Mouse (Mus musculus) heart, embryonic 10.5 days (tissue): Measurements from ENCODE around the gene Fam184b. TPM values are rescaled to one million over a fixed set of nuclear protein-coding genes. Genes with fewer than 3 reads are reported as not detected.

Experiments used
- DNase-seq: peaks from one replicate; pipeline ENCODE4 v3.0.0-alpha.2; 2017; ENCODE audit warnings: low spot score
- H3K27ac ChIP-seq: fragments of 300-500 bp; sonication (generic); 2 replicates; pipeline ENCODE4 v1.5.1; 2016; ENCODE audit warnings: mild to moderate bottlenecking
- H3K27me3 ChIP-seq: fragments of 300-500 bp; sonication (generic); 2 replicates; pipeline ENCODE4 v1.6.1; 2016; ENCODE audit warnings: mild to moderate bottlenecking; ENCODE audit not compliant: poor library complexity, insufficient read depth, severe bottlenecking
- H3K36me3 ChIP-seq: fragments of 300-500 bp; sonication (generic); 2 replicates; pipeline ENCODE4 v1.6.1; 2016; ENCODE audit warnings: mild to moderate bottlenecking, moderate library complexity
- H3K4me1 ChIP-seq: fragments of 300-500 bp; sonication (generic); 2 replicates; pipeline ENCODE4 v1.6.1; 2016; ENCODE audit warnings: mild to moderate bottlenecking
- H3K4me3 ChIP-seq: fragments of 300-500 bp; sonication (generic); 2 replicates; pipeline ENCODE4 v1.5.1; 2016; ENCODE audit warnings: mild to moderate bottlenecking, moderate library complexity
- H3K9me3 ChIP-seq: fragments of 300-500 bp; sonication (generic); 2 replicates; pipeline ENCODE4 v1.6.1; 2016; ENCODE audit warnings: mild to moderate bottlenecking, moderate library complexity
- WGBS: fragments of 180-500 bp; shearing (Covaris S2); methylation state at CpG from one replicate; pipeline ENCODE4 v1.1.7; 2016; 5-methylcytosine and 5-hydroxymethylcytosine counted together
- polyA plus RNA-seq: library from polyadenylated mRNA; unstranded; fragments of >200 nt; fragmentation: Nextera tagmentation; extraction: Ambion mirVana; gene quantifications from 2 replicates; pipeline ENCODE4 v1.2.1, GENCODE M21; 2016

The Fam184b gene
- polyA plus RNA-seq, 1 experiment from 2014 or later = 0.39 TPM

GRCm38 (mm10) chr5:45584601-45585000, 54.8 kb downstream of the Fam184b start:
- no peak for DNase-seq
- 72% methylated on average over 8 of the region's 8 CpGs for WGBS
- Histone ChIP-seq H3K9me3 (no peaks in the 10 kb centered on the region), H3K4me1 (no peaks in the 10 kb centered on the region), H3K27me3 (no peaks in the 10 kb centered on the region), H3K27ac (no peak overlapping the region), H3K36me3 (no peaks in the 10 kb centered on the region), H3K4me3 (no peak overlapping the region)

- H3K27ac ChIP-seq = no peak overlapping the region
- no peak for DNase-seq
- no peak overlapping the region for H3K4me3 ChIP-seq
- H3K9me3 ChIP-seq = no peaks in the 10 kb centered on the region
- H3K4me1 ChIP-seq = no peaks in the 10 kb centered on the region
- no peaks in the 10 kb centered on the region for H3K36me3 ChIP-seq
- H3K27me3 ChIP-seq = no peaks in the 10 kb centered on the region
- WGBS = 81% methylated on average over 10 of the region's 10 CpGs
Observed at GRCm38 (mm10) chr5:45580279-45580678, 59.1 kb downstream of the Fam184b start.

DNA sequence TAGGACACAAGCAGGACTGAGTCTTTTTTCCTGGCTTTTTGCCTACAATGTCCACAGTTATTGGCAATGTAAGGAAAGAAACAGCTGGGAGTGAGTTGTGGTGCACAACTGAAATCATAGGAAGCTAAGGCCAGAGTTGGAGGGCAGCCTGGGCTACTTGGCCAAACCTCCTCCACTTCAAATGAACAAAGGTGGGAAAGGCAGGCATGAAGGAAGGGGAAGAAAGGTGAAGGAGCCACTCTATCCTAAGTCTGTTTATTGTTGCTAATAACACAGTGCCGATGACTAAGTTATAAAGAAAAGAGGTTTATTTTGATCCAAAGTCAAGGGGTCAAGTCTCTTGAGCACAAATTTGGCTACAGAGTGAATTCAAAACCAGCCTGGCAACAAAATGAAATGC, 62.0 kb downstream of the Fam184b start:
- no peak for DNase-seq
- H3K4me1 ChIP-seq = no peaks in the 10 kb centered on the region
- H3K27ac ChIP-seq = no peak overlapping the region
- no peaks in the 10 kb centered on the region for H3K9me3 ChIP-seq
- no peaks in the 10 kb centered on the region for H3K27me3 ChIP-seq
- WGBS = 90% methylated on average over 1 of the region's 1 CpGs
- H3K36me3 ChIP-seq = no peaks in the 10 kb centered on the region
- H3K4me3 ChIP-seq = no peak overlapping the region

DNA sequence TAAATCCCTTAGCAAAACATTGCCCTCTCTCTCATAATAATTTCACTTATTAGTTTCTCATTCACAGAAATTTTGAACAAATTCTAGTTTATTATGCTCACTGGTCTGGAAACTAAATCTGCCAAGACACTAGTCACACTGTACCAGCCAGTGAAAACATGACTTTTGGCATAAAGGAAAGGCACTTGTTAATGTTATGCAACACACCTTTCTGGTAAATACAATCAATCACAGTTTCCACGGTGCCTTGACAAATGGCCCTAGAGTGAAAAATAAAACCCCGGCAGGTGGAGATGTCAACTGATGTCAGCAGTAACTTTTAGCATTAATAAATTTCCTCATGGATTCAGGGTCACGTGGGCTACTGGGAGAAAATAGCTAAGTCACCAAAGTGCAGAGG, 62.7 kb downstream of the Fam184b start:
- DNase-seq = no peak
- no peaks in the 10 kb centered on the region for H3K4me1 ChIP-seq
- no peaks in the 10 kb centered on the region for H3K36me3 ChIP-seq
- H3K27ac ChIP-seq = no peak overlapping the region
- H3K27me3 ChIP-seq = no peaks in the 10 kb centered on the region
- 75% methylated on average over 3 of the region's 3 CpGs for whole genome bisulfite sequencing
- no peaks in the 10 kb centered on the region for H3K9me3 ChIP-seq
- H3K4me3 ChIP-seq = no peak overlapping the region

DNA sequence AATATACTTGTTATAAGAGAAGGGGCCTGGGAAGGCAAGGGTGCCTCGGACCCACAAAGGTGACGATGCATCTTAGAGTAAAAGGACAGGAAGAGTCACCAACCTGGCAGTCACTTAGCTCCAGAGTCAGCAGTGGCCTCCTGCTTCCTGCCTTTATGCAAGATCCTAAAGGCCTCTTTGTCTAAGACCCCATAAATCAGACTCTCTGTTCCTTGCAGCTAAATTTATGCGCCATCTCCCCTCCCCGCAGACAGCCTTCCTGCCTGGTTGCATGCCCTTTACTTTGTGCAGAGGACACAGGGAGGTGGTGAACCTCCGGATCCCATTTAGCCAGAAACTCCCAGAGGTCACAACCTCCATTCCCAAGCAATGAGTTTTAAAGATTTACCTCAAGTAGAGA, 66.6 kb downstream of the Fam184b start:
- no peak for DNase-seq
- WGBS = 64% methylated on average over 5 of the region's 5 CpGs
- no peaks in the 10 kb centered on the region for H3K9me3 ChIP-seq
- H3K27me3 ChIP-seq = no peaks in the 10 kb centered on the region
- H3K4me1 ChIP-seq = no peaks in the 10 kb centered on the region
- no peak overlapping the region for H3K27ac ChIP-seq
- no peaks in the 10 kb centered on the region for H3K36me3 ChIP-seq
- no peak overlapping the region for H3K4me3 ChIP-seq

DNA sequence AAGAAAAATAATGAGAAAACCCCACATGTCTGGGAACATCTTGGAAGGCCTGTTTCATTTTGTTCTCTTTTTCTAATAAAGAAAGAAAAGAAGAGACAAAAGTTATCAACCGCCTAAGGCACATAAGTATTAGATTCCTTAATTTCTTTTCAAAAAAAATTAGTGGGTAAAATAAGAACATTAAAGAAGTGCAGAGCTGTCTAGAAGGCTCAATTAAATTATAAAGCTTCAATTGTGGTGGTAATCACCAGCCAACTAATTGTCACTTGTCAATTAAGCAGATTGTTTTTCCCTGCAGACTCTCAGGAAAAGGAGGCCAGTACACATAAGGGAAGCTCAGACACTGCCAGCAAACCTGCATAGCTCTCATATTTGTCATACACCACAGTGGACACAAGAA, 73.6 kb downstream of the Fam184b start:
- Histone ChIP-seq H3K9me3 (no peaks in the 10 kb centered on the region), H3K27me3 (no peaks in the 10 kb centered on the region), H3K36me3 (no peaks in the 10 kb centered on the region), H3K4me1 (no peaks in the 10 kb centered on the region), H3K4me3 (no peak overlapping the region), H3K27ac (no peak overlapping the region)
- DNase-seq = no peak
- WGBS = 92% methylated on average over 1 of the region's 1 CpGs

DNA sequence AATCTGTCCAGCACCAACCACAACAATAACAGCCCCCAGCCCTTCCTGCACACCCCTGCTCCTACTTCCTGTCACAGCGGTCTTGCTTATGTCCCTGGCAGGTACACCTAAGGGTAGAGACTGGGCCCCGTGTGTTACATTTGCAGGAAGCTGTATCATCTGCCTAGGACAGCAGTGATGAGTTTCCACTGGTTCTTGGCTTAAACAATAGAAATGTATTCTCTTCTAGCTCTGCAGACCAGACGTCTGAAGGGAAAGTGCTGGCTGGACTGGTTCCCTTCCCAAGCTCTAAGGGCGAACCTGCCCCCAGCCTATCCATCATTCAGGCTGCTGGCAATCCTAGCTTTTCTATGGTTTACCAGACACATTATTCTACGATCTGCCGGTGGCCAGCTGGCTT, 75.4 kb downstream of the Fam184b start:
- Histone ChIP-seq H3K36me3 (no peaks in the 10 kb centered on the region), H3K4me1 (no peaks in the 10 kb centered on the region), H3K4me3 (no peak overlapping the region), H3K9me3 (no peaks in the 10 kb centered on the region), H3K27ac (no peak overlapping the region), H3K27me3 (no peaks in the 10 kb centered on the region)
- 56% methylated on average over 6 of the region's 6 CpGs for WGBS
- DNase-seq = no peak

DNA sequence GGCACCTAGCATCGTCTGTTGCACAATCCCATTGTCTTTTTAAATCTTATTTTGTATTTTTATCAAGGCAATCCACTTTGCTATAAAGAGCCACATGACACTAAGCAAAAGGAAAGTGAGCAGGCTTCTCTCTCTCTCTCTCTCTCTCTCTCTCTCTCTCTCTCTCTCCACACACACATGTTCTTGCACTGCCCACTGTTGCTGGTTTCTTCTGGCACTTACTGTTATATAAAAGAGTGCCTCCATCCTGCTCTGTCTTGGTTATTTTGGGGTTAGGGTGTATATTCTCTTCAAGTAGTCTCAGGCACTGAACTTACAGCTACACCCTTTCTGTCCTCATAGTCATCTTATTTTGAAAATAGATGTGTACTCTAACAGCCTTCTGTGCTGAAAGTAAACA, 89.8 kb downstream of the Fam184b start:
- Histone ChIP-seq H3K27me3 (no peaks in the 10 kb centered on the region), H3K4me1 (no peaks in the 10 kb centered on the region), H3K4me3 (no peak overlapping the region), H3K9me3 (no peaks in the 10 kb centered on the region), H3K27ac (no peak overlapping the region), H3K36me3 (no peaks in the 10 kb centered on the region)
- DNase-seq = no peak
- 74% methylated on average over 1 of the region's 1 CpGs for WGBS

DNA sequence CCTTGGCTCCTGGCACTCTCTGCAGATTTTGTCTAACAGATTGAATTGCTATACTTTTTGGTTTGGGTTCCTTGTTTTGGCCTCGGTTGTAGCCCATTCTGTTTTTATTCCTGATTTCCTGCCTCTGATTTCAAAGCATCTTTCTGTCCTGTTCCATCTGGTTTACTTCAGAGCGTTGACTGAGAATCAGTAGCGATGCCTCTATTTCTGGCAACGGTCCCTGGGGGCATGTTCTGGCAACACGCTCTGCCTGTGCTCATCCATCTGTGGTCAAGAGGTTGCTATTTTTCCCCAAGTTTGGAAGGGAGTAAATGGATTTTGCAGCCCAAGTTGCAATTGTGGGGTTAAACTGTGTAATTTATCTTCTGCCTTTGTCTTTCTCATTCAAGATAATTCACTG, 96.0 kb downstream of the Fam184b start:
- no peak overlapping the region for H3K27ac ChIP-seq
- no peak for DNase-seq
- no peaks in the 10 kb centered on the region for H3K36me3 ChIP-seq
- H3K27me3 ChIP-seq = no peaks in the 10 kb centered on the region
- H3K4me1 ChIP-seq = no peaks in the 10 kb centered on the region
- no peaks in the 10 kb centered on the region for H3K9me3 ChIP-seq
- 63% methylated on average over 5 of the region's 5 CpGs for WGBS
- no peak overlapping the region for H3K4me3 ChIP-seq

DNA sequence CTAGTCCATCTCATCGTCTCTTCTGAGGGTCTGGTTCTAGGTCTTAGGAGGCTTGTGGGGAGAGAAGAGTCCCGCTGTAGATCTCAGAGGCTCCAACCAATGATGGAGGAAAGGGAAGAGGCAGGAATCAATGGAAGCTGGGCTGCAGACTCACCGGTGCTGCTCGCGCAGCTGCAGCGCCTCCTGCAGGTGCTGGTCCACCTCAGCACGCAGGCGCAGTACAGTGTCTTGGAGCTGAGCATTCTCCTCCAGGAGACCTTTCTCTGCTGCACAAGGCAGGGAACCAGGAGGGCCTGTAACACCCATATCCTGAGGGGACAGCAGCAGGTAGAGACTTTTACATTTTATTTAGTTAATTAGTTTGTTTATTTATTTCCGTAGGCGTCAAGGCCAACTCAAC, 99.9 kb downstream of the Fam184b start:
- no peaks in the 10 kb centered on the region for H3K36me3 ChIP-seq
- no peak for DNase-seq
- WGBS = 56% methylated on average over 10 of the region's 10 CpGs

GRCm38 (mm10) chr5:45535177-45535576, 104.2 kb downstream of the Fam184b start:
- Histone ChIP-seq H3K27ac (no peak overlapping the region), H3K9me3 (no peaks in the 10 kb centered on the region), H3K27me3 (no peaks in the 10 kb centered on the region), H3K4me3 (no peak overlapping the region), H3K36me3 (peaks cover 3% of the 10 kb centered on the region; the same call in 1 of the 2 replicates), H3K4me1 (peaks cover 4% of the 10 kb centered on the region; the same call in 1 of the 2 replicates)
- WGBS = 69% methylated on average over 4 of the region's 4 CpGs
- DNase-seq = no peak

More for the DNA sequence above, 99.9 kb downstream of the Fam184b start:
- H3K27ac ChIP-seq = no peak overlapping the region
- no peaks in the 10 kb centered on the region for H3K27me3 ChIP-seq
- no peak overlapping the region for H3K4me3 ChIP-seq
- no peaks in the 10 kb centered on the region for H3K4me1 ChIP-seq
- no peaks in the 10 kb centered on the region for H3K9me3 ChIP-seq

- Histone ChIP-seq H3K36me3 (peaks cover 6% of the 10 kb centered on the region; the same call in 1 of the 2 replicates), H3K4me3 (0 out of 2 replicates have a peak overlapping the region, but pooled peaks have one; percentile 5), H3K9me3 (no peaks in the 10 kb centered on the region), H3K27me3 (no peaks in the 10 kb centered on the region), H3K27ac (no peak overlapping the region), H3K4me1 (peaks cover 4% of the 10 kb centered on the region; the same call in 1 of the 2 replicates)
- 7% methylated on average over 17 of the region's 17 CpGs for WGBS
- peak; percentile 79 for DNase-seq
Observed at GRCm38 (mm10) chr5:45534319-45535098, 104.9 kb downstream of the Fam184b start.

- Histone ChIP-seq H3K9me3 (no peaks in the 10 kb centered on the region), H3K36me3 (peaks cover 48% of the 10 kb centered on the region), H3K27ac (no peak overlapping the region), H3K4me1 (peaks cover 4% of the 10 kb centered on the region; the same call in 1 of the 2 replicates), H3K27me3 (no peaks in the 10 kb centered on the region), H3K4me3 (no peak overlapping the region)
- WGBS = 77% methylated on average over 3 of the region's 3 CpGs
- DNase-seq = no peak
Observed at GRCm38 (mm10) chr5:45529696-45530095, 109.7 kb downstream of the Fam184b start.

GRCm38 (mm10) chr5:45526338-45526737, 113.1 kb downstream of the Fam184b start:
- Histone ChIP-seq H3K4me3 (no peak overlapping the region), H3K36me3 (peaks cover 60% of the 10 kb centered on the region), H3K27ac (no peak overlapping the region), H3K9me3 (no peaks in the 10 kb centered on the region), H3K4me1 (peaks cover 2% of the 10 kb centered on the region; the same call in 1 of the 2 replicates), H3K27me3 (no peaks in the 10 kb centered on the region)
- WGBS = 93% methylated on average over 4 of the region's 4 CpGs
- DNase-seq = no peak
